Mouse (Mus musculus) CH12F3 (cell line): ENCODE results near the gene Zbtb20.

ENCODE experiments used
- in situ Hi-C: fragments of 300-500 bp; cut with MboI; formaldehyde crosslinking; loops from 2 replicates; pipeline ENCODE4 v1.14.3; 2020; ENCODE audit warnings: low sequenced_read_pairs

The Zbtb20 gene

DNA sequence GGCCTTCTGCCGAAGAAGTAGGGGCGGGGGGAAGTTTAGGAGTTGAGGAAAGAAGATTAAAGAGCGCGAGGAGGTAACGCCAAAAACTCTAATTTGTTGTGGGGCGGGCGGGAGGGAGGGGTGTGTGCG is at the start of gene Zbtb20:
TSS of gene Zbtb20 (plus strand) at position 30 of the 129 bp plus-strand sequence.
- in situ Hi-C loops, result no loop called here

DNA sequence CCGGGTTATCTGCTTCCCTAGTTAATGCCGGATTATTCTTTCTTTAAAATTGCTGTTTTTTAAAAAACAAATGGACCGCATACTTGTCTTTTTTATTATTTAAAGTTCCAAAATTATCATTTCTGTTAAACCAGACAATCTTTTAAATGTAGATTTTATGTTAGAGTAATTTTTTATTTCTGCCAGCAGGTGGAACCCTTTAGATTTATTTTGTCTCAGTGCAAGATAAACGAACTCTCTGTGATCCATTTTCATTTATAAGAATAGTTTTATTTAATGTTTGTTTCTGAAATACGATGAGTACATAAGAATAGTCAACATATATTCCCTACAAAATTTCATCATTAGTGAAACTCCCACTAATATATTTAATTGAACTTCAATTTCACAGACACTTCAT is 39.7 kb upstream of the Zbtb20 start:
- in situ Hi-C loops, result no loop called here

DNA sequence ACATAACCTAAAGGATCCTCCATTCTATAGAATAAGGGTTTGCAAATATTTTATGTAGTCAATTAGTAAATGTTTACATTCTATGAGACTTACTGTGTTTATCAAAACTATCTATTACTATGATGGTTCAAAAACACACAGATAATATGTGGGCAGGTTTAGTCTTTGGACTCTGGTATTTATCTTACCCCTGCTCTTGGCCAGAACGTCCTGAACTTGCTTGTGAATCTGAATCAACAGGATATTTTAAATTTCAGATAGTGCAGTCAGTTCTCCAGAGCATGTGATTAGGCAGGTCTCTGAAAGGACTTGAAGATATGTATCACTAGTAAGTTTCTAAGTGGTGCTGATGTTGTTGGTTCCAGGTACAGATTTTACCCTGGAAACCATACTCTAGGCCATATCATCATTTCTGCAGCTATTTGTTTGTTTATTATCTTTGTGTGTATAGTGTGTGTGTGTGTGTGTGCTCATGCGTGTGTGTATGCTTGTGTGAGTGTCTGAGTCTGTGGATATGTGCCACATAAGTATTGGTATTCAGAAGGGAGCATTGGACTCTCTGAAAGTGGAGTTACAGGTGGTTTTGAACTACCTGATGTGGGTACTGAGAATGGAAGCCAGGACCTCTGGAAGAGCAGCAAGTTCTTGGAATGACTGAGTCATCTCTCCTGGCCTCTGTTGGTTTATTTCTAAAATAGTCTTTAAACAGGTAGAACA is 39.1 kb upstream of the Zbtb20 start:
- in situ Hi-C loops, result no loop called here

DNA sequence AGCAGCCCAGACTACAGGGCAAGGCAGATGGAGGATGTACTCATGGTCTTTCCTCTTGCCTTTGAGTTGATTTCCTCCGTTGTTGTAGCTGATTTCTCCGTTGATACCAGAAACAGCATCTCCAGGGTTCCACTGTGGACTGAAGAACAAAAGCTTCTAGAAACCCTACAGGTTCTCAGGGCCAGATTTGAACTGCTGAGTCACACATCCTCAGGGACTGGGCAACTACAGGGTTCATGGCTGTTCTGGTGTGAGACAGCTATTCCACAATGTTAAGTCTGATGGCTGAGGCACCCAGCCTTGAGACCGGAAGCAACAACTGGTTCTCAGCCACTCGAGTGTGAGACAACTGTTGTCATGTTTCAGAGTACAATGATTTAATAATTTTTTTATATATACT is 37.5 kb upstream of the Zbtb20 start:
- in situ Hi-C loops, result no loop called here

DNA sequence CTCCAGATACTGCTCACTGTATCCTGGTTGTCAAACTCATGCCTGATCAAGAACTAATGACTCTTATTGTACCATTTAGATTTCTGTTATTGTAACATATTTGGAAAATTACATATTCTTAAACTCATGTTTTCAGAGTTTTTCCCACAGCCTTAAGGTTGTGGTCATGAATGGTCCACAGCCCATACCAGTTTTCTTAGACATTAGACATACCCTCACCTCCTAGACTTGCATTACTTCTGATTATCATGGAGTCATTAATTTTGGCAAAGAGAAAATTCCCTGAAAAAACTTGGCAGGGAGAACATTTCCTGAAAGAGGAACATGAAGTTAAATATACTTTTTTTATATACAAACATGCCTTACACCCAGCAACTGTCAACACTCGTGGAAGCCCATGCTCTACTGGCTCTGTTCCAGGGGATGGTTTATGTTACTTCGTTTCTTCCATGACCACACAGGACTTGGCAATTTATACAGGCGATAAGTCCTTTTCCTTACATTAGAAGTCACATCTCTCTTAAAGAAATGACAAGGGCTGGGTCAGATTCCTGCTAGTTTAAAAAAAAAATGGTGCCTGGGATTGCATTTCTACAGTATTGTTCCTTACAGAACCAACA is 18.0 kb upstream of the Zbtb20 start:
- in situ Hi-C loops, result no loop called here

DNA sequence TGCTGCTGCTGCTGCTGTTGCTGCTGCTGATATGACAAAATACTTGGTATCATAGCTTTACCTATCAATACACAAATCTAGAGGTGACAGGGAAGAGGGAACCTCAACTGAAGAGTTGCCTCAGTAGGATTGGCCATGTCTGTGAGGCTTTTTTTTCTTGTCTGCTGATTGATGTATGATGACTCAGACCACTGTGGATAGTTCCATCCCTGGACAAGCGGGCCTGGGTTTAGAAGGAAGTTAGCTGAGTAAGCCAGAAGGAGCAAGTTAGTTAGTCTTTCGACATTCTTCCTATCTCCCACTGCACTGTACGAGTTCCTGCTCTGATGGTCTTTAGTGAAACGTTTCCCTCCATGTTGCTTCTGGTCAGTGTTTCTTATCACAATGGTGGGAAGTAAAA is 16.4 kb upstream of the Zbtb20 start:
- in situ Hi-C loops, result no loop called here

DNA sequence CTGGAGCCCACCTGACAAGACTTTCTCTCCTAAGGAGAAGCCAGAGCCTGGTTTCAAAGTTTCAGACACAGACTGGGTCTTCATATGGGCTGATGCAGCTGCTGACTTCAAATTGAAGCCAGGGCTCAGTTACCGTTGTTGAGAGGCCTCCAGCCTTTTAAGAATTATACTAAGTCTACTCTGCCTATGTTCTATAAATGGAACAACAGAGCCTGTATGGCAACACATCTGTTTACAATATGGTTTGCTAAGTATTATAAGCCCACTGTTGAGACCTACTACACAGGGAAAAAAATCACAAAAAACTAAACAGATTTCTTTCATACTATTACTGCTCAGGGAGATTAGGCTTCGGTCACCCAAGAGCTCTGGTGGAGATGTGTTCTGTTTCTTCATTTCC is 12.4 kb upstream of the Zbtb20 start:
- in situ Hi-C loops, result no loop called here

GRCm38 (mm10) chr16:42866061-42866460 is 9.6 kb upstream of the Zbtb20 start:
- in situ Hi-C loops, result no loop called here

GRCm38 (mm10) chr16:42872101-42872500 is 3.6 kb upstream of the Zbtb20 start:
- in situ Hi-C loops, result no loop called here

DNA sequence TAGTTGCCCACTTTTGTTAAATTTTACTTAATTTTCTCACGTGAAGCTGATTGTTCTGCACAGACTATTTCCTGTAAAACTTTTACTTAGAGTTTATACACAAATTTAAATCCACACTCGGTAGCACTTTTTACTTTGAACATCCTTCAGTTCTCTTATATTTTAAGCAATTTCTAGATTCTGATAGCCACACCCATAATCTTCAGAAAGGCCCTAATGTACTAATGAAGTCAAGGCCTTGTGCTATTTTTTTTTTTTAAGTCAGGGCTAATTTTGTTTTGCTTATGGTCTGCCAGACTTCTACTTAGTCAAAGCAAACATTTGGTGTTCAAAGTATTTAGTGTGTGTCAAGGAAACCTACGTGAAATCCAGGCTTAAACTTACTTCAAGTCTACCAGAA is 1.7 kb upstream of the Zbtb20 start:
- in situ Hi-C loops, result no loop called here

GRCm38 (mm10) chr16:42874456-42874855 is 1.2 kb upstream of the Zbtb20 start:
- in situ Hi-C loops, result no loop called here

- in situ Hi-C loops, result no loop called here
Observed at GRCm38 (mm10) chr16:42874910-42875851, 500 bp upstream of the Zbtb20 start.

DNA sequence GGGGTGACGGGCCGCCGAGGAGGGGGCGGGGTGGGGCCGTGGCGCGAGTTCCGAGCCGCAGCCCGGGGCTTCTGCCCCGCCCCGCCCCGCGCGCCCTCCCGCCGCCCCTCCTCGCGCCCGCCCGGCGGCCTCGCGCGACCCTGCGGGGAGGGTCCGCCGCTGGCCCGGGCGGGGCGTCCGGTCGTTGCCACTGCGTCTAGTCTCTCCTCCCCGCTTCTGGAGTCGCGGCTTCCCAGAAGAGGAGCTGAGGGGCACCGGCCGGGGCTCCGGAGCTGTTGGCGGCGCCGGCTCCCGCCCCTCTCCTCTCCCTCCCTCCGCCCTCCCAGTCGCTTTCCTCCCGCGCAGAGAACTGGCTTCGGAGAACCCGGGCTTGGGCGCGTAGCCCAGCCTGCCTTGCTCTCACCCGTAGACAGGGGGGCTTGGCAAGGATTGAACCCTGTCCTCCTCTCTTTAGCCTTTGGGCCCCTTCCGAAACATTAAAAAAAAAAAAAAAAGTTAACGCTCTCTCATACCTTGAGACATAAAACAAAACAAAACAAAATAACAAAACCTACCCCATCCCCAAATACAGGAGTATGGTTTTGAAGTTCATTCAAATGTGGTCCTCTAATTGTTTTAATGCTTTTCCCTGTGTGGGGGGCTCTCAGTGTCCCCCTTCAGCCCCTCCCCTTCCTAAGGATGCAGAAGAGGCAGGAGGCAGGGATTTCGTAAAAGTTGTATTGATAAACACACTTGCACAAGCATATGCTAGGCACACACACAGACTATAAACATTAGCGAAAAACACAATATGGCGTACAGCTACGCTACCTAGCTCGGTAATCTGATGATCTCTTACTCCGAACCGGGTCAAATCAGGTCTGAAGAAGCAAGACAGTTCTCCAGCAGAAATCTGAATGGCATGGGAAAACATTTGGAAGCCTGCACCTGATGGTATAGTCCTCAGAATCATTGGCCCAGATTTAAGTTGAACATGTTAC is 630 bp downstream of the Zbtb20 start:
- in situ Hi-C loops, result no loop called here

- in situ Hi-C loops, result no loop called here
Observed at GRCm38 (mm10) chr16:42880046-42880445, 4.4 kb downstream of the Zbtb20 start.

DNA sequence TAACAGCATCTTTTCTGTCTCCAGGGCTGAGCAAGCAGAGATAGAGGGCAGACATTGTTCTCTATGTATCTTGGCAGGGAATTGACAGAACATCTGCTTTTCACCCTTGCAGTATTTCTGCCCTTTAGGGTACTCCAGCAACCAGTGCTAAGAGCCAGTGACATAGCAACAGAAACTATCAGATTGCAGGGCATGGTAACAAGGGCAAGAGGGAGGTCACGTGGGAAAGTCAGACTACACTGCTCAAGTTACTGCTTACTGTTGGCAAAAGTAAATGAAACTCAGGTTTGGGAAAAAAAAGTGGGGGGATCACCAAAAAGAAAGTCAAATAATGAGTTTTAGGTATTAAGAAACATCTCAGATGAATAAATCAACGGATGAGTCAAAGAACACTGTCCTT is 9.9 kb downstream of the Zbtb20 start:
- in situ Hi-C loops, result no loop called here

GRCm38 (mm10) chr16:42885964-42886363 is 10.3 kb downstream of the Zbtb20 start:
- in situ Hi-C loops, result no loop called here

- in situ Hi-C loops, result no loop called here
Observed at GRCm38 (mm10) chr16:42897125-42897693, 21.5 kb downstream of the Zbtb20 start.

- in situ Hi-C loops, result no loop called here
Observed at GRCm38 (mm10) chr16:42900328-42900727, 24.6 kb downstream of the Zbtb20 start.

DNA sequence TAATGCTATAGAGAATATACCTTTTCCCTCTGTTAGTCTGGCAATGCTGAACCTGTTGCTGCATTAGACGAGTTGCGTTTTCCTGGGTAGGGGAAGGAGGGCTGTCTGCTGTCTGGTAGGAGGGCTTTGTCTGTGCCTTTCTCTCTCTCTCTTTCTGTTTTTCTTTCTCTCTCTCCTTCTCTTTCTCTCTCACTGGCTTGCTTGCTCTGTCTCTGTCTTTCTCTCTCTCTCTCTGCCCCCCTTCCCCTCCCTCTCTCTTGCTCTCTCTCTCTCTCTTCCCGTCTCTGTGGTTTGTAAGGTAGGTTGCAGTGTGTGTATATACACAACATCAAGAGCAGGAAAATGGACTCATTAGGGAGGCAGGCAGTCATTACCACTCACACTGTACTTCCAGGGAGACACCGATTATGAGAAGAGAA is 31.6 kb downstream of the Zbtb20 start:
- in situ Hi-C loops, result no loop called here

DNA sequence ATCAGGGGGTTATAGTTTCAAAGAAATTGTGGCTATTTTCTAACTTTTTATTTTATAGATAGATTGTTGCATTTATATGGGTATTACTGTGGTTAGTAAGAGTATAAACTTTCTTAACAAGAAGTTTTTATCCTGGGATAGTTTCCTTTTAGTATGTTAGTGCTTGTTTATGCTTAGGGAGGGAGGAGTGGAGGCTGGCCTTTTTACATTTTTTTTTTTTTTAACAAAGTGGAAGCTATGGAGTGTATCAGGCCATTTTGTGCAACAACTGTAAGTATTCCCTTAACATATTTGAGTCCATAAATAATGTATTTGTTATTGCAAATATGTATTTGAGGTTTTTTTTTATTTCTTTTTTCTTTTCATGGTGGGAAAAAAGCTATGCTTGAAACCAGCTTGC is 32.7 kb downstream of the Zbtb20 start:
- in situ Hi-C loops, result no loop called here

- in situ Hi-C loops, result no loop called here
Observed at GRCm38 (mm10) chr16:42908896-42909295, 33.2 kb downstream of the Zbtb20 start.
